14 mouse cellular contexts compared by ENCODE assay signal in the genomic region with DNA sequence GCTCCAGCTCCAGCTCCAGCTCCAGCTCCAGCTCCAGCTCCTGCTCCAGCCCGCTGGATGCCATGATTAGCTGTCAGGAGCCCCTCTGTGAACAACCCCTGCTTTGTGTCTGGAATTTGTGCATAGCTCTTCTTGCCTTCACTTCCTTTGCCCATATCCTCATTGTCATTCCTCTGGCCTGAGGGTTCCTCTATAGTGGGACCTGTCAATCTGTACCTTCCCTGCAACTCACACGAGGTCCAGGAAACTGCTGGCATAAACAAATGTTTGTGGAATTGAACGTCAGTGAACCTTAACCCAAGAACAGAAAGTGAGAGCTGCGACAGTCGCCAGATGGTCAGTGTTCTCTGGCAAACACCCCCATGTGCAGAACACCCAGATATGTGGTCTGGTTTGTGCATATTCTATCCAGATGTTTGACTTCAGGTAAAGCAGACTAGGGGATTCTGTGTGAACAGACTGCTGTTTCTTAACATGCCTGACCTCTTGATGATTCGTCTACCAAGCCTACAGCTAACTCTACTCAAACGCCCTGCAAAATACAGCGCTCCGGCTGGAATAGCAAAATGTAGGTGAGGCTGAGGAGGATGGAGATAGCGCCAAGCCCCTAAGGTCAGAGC.
DNase-seq lines count a peak whose midpoint lies in the region; ATAC-seq and TF ChIP-seq lines count a peak whose summit lies in the region.
"Had no signal": no experiment of that assay in that cellular context is flagged by ENCODE, and none has a peak within 500 bp of the region (broad histone marks: within the 10 kb centered on the region; RNA-seq: fewer than 3 reads in every experiment).

No protein-coding gene starts in this region.

- H3K9me3 ChIP-seq in hindbrain, embryonic 10.5 days, result no peaks in the 10 kb centered on the region
- H3K9me3 ChIP-seq in hindbrain, embryonic 13.5 days, result no peaks in the 10 kb centered on the region
- H3K9me3 ChIP-seq in lung, postnatal 0 days (ENCODE audit: low read length), result no peaks in the 10 kb centered on the region
- H3K9me3 ChIP-seq in embryonic facial prominence, embryonic 10.5 days, result no peaks in the 10 kb centered on the region
- no peaks in the 10 kb centered on the region for H3K9me3 ChIP-seq in limb, embryonic 12.5 days
- H3K9me3 ChIP-seq: forebrain, embryonic 13.5 days had no signal

- TF ChIP-seq EP300 in lung, postnatal 0 days (IDR thresholded peaks at IDR 0.05), result peak; percentile 31; the same call in 1 of the 2 replicates

- TF ChIP-seq CTCF in lung, postnatal 0 days (IDR thresholded peaks at IDR 0.05), result no peak

- H3K27me3 ChIP-seq in hindbrain, embryonic 10.5 days (ENCODE audit: insufficient read depth, poor library complexity, severe bottlenecking), result no peaks in the 10 kb centered on the region
- H3K27me3 ChIP-seq in hindbrain, embryonic 13.5 days, result no peaks in the 10 kb centered on the region
- no peaks in the 10 kb centered on the region for H3K27me3 ChIP-seq in lung, postnatal 0 days (replicated peaks; ENCODE audit: insufficient read depth, low read length)
- H3K27me3 ChIP-seq in embryonic facial prominence, embryonic 10.5 days (replicated peaks; ENCODE audit: low read depth, poor library complexity, severe bottlenecking), result no peaks in the 10 kb centered on the region
- H3K27me3 ChIP-seq in limb, embryonic 12.5 days, result no peaks in the 10 kb centered on the region
- H3K27me3 ChIP-seq: CH12.LX; forebrain, embryonic 13.5 days had no signal

- no peak overlapping the region for H3K4me2 ChIP-seq in hindbrain, embryonic 13.5 days
- H3K4me2 ChIP-seq in lung, postnatal 0 days (replicated peaks; ENCODE audit: low read depth, low read length), result no peak overlapping the region
- H3K4me2 ChIP-seq in limb, embryonic 12.5 days, result peak overlapping the region; percentile 31; the same call in 1 of the 2 replicates
- H3K4me2 ChIP-seq: forebrain, embryonic 13.5 days had no signal

- 59% methylated on average over 10 of the region's 10 CpGs for WGBS in hindbrain, embryonic 10.5 days
- WGBS in hindbrain, embryonic 13.5 days, result 65% methylated on average over 10 of the region's 10 CpGs
- WGBS in lung, postnatal 0 days, result 37% methylated on average over 10 of the region's 10 CpGs
- WGBS in embryonic facial prominence, embryonic 10.5 days, result 49% methylated on average over 10 of the region's 10 CpGs
- WGBS in limb, embryonic 12.5 days, result 45% methylated on average over 10 of the region's 10 CpGs

- H3K4me3 ChIP-seq in hindbrain, embryonic 10.5 days, result no peak overlapping the region
- H3K4me3 ChIP-seq in hindbrain, embryonic 13.5 days, result no peak overlapping the region
- no peak overlapping the region for H3K4me3 ChIP-seq in lung, postnatal 0 days (ENCODE audit: low read depth, low read length)
- H3K4me3 ChIP-seq in embryonic facial prominence, embryonic 10.5 days, result no peak overlapping the region; the same call in 1 of the 2 replicates
- no peak overlapping the region for H3K4me3 ChIP-seq in limb, embryonic 12.5 days (replicated peaks)
- H3K4me3 ChIP-seq: forebrain, embryonic 13.5 days had no signal

- peak; percentile 31 for DNase-seq in hindbrain, embryonic 10.5 days (ENCODE audit: low spot score)
- peak; percentile 40 for DNase-seq in lung, postnatal 0 days (ENCODE audit: low spot score)
- no peak for DNase-seq in lung, postnatal 36 days
- DNase-seq in embryonic facial prominence, embryonic 10.5 days (ENCODE audit: low spot score), result peak; percentile 50
- DNase-seq in layer of hippocampus, postnatal 25 days (ENCODE audit: extremely low spot score in 1 of 2, low spot score in 1 of 2), result no peak
- DNase-seq in spleen, postnatal 14 days (ENCODE audit: low spot score in 2 of 2), result no peak
- DNase-seq: adrenal gland, postnatal 10 days; thymus, adult 2 months had no signal

- H3K4me1 ChIP-seq in hindbrain, embryonic 10.5 days (replicated peaks), result peaks cover 7% of the 10 kb centered on the region
- no peaks in the 10 kb centered on the region for H3K4me1 ChIP-seq in hindbrain, embryonic 13.5 days (replicated peaks)
- H3K4me1 ChIP-seq in lung, postnatal 0 days (ENCODE audit: insufficient read depth, low read depth, low read length), result peaks cover 2% of the 10 kb centered on the region; the same call in 1 of the 2 replicates
- H3K4me1 ChIP-seq in embryonic facial prominence, embryonic 10.5 days, result peaks cover 38% of the 10 kb centered on the region
- peaks cover 16% of the 10 kb centered on the region for H3K4me1 ChIP-seq in limb, embryonic 12.5 days (replicated peaks)
- H3K4me1 ChIP-seq: forebrain, embryonic 13.5 days had no signal

- no peaks in the 10 kb centered on the region for H3K36me3 ChIP-seq in hindbrain, embryonic 10.5 days
- no peaks in the 10 kb centered on the region for H3K36me3 ChIP-seq in hindbrain, embryonic 13.5 days
- no peaks in the 10 kb centered on the region for H3K36me3 ChIP-seq in lung, postnatal 0 days (ENCODE audit: insufficient read depth, low read length)
- no peaks in the 10 kb centered on the region for H3K36me3 ChIP-seq in embryonic facial prominence, embryonic 10.5 days (replicated peaks)
- H3K36me3 ChIP-seq in limb, embryonic 12.5 days, result no peaks in the 10 kb centered on the region

- no peak for ATAC-seq in hindbrain, embryonic 13.5 days (ENCODE audit: low FRiP score)
- peak; percentile 29 for ATAC-seq in lung, postnatal 0 days
- no peak for ATAC-seq in limb, embryonic 12.5 days (ENCODE audit: insufficient number of reproducible peaks, insufficient read depth, low FRiP score, low TSS enrichment, low read depth)
- ATAC-seq: forebrain, embryonic 13.5 days; inflammation-experienced regulatory T-cells, adult 6 months had no signal

- H3K27ac ChIP-seq in hindbrain, embryonic 10.5 days, result 0 out of 2 replicates have a peak overlapping the region, but pooled peaks have one; percentile 9
- H3K27ac ChIP-seq in hindbrain, embryonic 13.5 days, result no peak overlapping the region
- H3K27ac ChIP-seq in lung, postnatal 0 days (ENCODE audit: low read length), result no peak overlapping the region
- peak overlapping the region; percentile 71 for H3K27ac ChIP-seq in embryonic facial prominence, embryonic 10.5 days (replicated peaks)
- H3K27ac ChIP-seq in limb, embryonic 12.5 days, result peak overlapping the region; percentile 67; the same call in 1 of the 2 replicates
- H3K27ac ChIP-seq: forebrain, embryonic 13.5 days; macrophage had no signal

- H3K9ac ChIP-seq in hindbrain, embryonic 13.5 days, result no peak overlapping the region
- no peak overlapping the region for H3K9ac ChIP-seq in lung, postnatal 0 days (replicated peaks; ENCODE audit: low read depth)
- no peak overlapping the region for H3K9ac ChIP-seq in limb, embryonic 12.5 days (replicated peaks)
- H3K9ac ChIP-seq: forebrain, embryonic 13.5 days had no signal

Comparison
In these comparisons a context has a peak if more than half of its experiments do, and no peak if none do; other contexts are left out.
1. DNase-seq: peak in hindbrain, embryonic 10.5 days (single experiment), lung, postnatal 0 days (single experiment) and embryonic facial prominence, embryonic 10.5 days (single experiment); none in lung, postnatal 36 days (single experiment), layer of hippocampus, postnatal 25 days (0 of 2) and spleen, postnatal 14 days (0 of 2).
2. H3K27ac ChIP-seq: peak in hindbrain, embryonic 10.5 days (single experiment), embryonic facial prominence, embryonic 10.5 days (single experiment) and limb, embryonic 12.5 days (single experiment); none in hindbrain, embryonic 13.5 days (single experiment) and lung, postnatal 0 days (single experiment).